Mouse (Mus musculus) myocyte (in vitro differentiated cells): ENCODE measurements around the gene Serpinf1. TPM values are rescaled to one million over a fixed set of nuclear protein-coding genes. Genes with fewer than 3 reads are reported as not detected.

ENCODE experiments used
- H3K27me3 ChIP-seq: one replicate; pipeline ENCODE4 v1.6.1; 2011; ENCODE audit not compliant: control insufficient read depth, insufficient read depth, insufficient read length
- H3K36me3 ChIP-seq: one replicate; pipeline ENCODE4 v1.6.1; 2011; ENCODE audit not compliant: control insufficient read depth, insufficient read depth
- H3K4me2 ChIP-seq: one replicate; pipeline ENCODE4 v1.6.1; 2011; ENCODE audit warnings: low read depth, control low read depth
- H3K4me3 ChIP-seq: one replicate; pipeline ENCODE4 v1.5.1; 2011; ENCODE audit warnings: mild to moderate bottlenecking, control low read depth, moderate library complexity
- H3K79me2 ChIP-seq: one replicate; pipeline ENCODE4 v1.6.1; 2011; ENCODE audit not compliant: control insufficient read depth, insufficient read depth
- H3ac ChIP-seq: one replicate; pipeline ENCODE4 v1.6.1; 2011; ENCODE audit not compliant: control insufficient read depth, insufficient read length
- CEBPB ChIP-seq: IDR thresholded peaks from 2 replicates; pipeline ENCODE4 v1.6.1; 2011; ENCODE audit warnings: mild to moderate bottlenecking, moderate library complexity; ENCODE audit not compliant: poor library complexity, insufficient read depth, severe bottlenecking
- E2F4 ChIP-seq: IDR thresholded peaks from one replicate; pipeline ENCODE4 v1.6.1; 2011; ENCODE audit warnings: mild to moderate bottlenecking, control low read depth, moderate library complexity; ENCODE audit not compliant: insufficient read depth
- MAX ChIP-seq: IDR thresholded peaks from one replicate; pipeline ENCODE4 v1.6.1; 2011; ENCODE audit warnings: low read depth, mild to moderate bottlenecking, control low read depth
- MYOD1 ChIP-seq, 3 experiments: IDR thresholded peaks; one replicate each; pipeline ENCODE4 v1.6.1; 2011; ENCODE audit warnings: control low read depth in 2 of 3, low read depth in 2 of 3, mild to moderate bottlenecking in 2 of 3, moderate library complexity in 1 of 3; ENCODE audit not compliant: insufficient read length in 2 of 3, control insufficient read depth in 1 of 3
- MYOG ChIP-seq, 3 experiments: IDR thresholded peaks; one replicate each; pipeline ENCODE4 v1.6.1; 2011; ENCODE audit warnings: control low read depth in 2 of 3, low read depth in 2 of 3, mild to moderate bottlenecking in 2 of 3; ENCODE audit not compliant: insufficient read length in 2 of 3, control insufficient read depth in 1 of 3, insufficient read depth in 1 of 3
- POLR2A ChIP-seq: IDR thresholded peaks from one replicate; pipeline ENCODE4 v1.6.1; 2011; ENCODE audit warnings: low read depth, mild to moderate bottlenecking, control low read depth, moderate library complexity; ENCODE audit not compliant: insufficient read length
- POLR2AphosphoS2 ChIP-seq: IDR thresholded peaks from one replicate; pipeline ENCODE4 v1.6.1; 2011; ENCODE audit warnings: low read depth, control low read depth; ENCODE audit not compliant: insufficient read length
- REST ChIP-seq: IDR thresholded peaks from one replicate; pipeline ENCODE4 v1.6.1; 2011; ENCODE audit warnings: mild to moderate bottlenecking, control low read depth, moderate library complexity; ENCODE audit not compliant: insufficient read depth, insufficient read length
- SRF ChIP-seq: IDR thresholded peaks from one replicate; pipeline ENCODE4 v1.6.1; 2011; ENCODE audit warnings: low read depth; ENCODE audit not compliant: control insufficient read depth, insufficient read length
- TCF12 ChIP-seq: IDR thresholded peaks from one replicate; pipeline ENCODE4 v1.6.1; 2011; ENCODE audit warnings: mild to moderate bottlenecking, control low read depth; ENCODE audit not compliant: poor library complexity, insufficient read depth, severe bottlenecking
- TCF3 ChIP-seq: IDR thresholded peaks from one replicate; pipeline ENCODE4 v1.6.1; 2011; ENCODE audit warnings: low read depth, control low read depth; ENCODE audit not compliant: insufficient read length
- USF1 ChIP-seq: IDR thresholded peaks from one replicate; pipeline ENCODE4 v1.6.1; 2011; ENCODE audit warnings: low read depth, mild to moderate bottlenecking, control low read depth, moderate library complexity
- polyA plus RNA-seq: library from polyadenylated mRNA; unstranded; fragments of >200 nt; fragmentation: generic; extraction: Trizol; gene quantifications from one replicate; pipeline ENCODE4 v1.2.1, GENCODE M21; 2012; ENCODE audit warnings: missing spikeins

Serpinf1 gene
- polyA plus RNA-seq, 1 experiment = 911 TPM

DNA sequence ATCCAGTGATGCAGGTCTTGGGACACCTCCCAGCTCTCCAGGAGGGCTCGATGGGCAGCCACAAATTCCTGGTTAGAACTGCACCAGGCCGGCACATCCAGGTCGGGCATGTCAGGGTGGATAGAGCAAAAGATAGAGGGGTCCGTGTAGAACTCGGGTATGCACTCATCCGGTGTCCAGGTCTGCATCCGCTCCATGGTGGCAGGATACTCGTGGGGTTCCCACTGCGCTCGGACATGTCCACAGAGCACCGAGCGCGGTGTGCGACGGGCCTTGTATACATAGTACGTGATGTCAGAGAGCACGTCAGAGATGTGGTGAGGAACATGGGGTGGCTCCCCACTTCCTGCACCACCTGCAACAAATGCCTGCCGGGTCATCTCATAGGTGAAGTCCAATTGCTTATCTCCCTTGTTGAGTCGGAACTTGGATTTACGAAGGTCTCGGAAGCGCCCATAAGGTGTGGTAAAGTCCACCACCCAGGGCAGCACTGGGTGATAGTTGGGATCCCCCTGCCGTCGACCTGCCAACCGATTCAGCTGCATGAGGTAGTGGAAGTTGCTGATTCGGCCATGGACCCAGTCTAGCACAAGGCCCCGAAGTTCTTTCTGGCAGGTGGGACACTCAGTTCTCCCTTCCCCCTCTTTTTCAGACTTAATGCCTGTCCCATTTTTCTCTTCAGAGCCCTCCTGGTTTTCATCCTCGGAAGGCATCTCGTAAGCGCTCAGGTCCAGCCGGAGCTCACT lies 30.5 kb upstream of the Serpinf1 start:
- H3K27me3 ChIP-seq = no peaks in the 10 kb centered on the region
- peak overlapping the region; percentile 87 for H3K4me2 ChIP-seq
- TF ChIP-seq E2F4 (no peak), POLR2AphosphoS2 (no peak), POLR2A (no peak), TCF3 (no peak), MYOD1 (IDR thresholded peaks at IDR 0.05; ENCODE audit: control insufficient read depth in 1 of 3, insufficient read length in 2 of 3, low read depth in 2 of 3) (no peak), SRF (no peak), USF1 (no peak), MYOG (IDR thresholded peaks at IDR 0.05; ENCODE audit: control insufficient read depth in 1 of 3, insufficient read depth in 1 of 3, insufficient read length in 2 of 3, low read depth in 2 of 3) (no peak), TCF12 (no peak), MAX (no peak), CEBPB (no peak), REST (no peak)
- H3ac ChIP-seq = no peak overlapping the region
- H3K79me2 ChIP-seq = peaks cover 15% of the 10 kb centered on the region
- H3K4me3 ChIP-seq = peak overlapping the region; percentile 41
- H3K36me3 ChIP-seq = peaks cover 5% of the 10 kb centered on the region

DNA sequence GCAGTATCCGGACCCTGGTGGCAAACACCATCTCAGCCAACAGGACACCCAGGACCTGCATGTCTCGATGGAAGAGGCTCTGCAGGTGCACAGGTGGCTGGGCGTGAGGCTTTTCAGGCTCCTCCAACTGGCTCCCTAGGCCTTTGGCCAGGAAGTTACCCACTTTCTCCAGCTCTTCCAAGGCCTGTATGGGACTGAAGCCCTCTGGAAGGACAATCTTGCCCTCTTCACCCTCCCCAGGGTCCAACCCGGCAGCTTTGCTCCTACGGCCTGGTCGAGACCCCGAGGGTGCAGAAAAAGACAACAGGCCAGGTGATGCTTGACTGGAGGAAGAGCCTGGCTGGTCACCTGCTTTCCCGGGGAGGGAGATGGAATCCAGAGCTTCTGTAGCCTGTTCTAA lies 29.6 kb upstream of the Serpinf1 start:
- no peak overlapping the region for H3K4me3 ChIP-seq
- no peak for TF ChIP-seq USF1
- H3K79me2 ChIP-seq = peaks cover 15% of the 10 kb centered on the region
- peaks cover 5% of the 10 kb centered on the region for H3K36me3 ChIP-seq
- no peak overlapping the region for H3ac ChIP-seq
- H3K4me2 ChIP-seq = no peak overlapping the region
- H3K27me3 ChIP-seq = no peaks in the 10 kb centered on the region

DNA sequence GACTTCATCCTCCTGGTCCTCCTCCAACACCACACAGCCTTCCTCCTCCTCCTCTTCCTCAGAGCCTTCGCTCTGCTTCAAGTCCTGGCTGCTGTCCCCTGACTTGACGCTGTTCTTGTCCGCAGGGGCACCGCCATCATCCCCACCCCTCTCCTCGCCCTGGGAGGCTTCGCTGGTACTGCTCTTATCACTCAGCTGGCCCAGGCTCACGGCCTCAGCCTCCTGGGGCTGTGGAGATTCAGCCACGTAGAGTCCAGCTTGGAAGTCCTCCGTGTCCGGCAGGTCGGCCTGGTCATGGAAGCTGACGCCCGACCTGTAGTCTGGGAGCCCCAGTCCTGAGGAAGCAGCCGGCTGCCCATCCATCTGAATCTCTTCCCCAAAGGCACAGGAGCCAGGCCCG lies 28.4 kb upstream of the Serpinf1 start:
- no peak overlapping the region for H3K4me3 ChIP-seq
- peaks cover 5% of the 10 kb centered on the region for H3K36me3 ChIP-seq
- H3K4me2 ChIP-seq = no peak overlapping the region
- no peaks in the 10 kb centered on the region for H3K27me3 ChIP-seq
- no peak overlapping the region for H3ac ChIP-seq
- TF ChIP-seq MYOG (IDR thresholded peaks at IDR 0.05; ENCODE audit: control insufficient read depth in 1 of 3, insufficient read depth in 1 of 3, insufficient read length in 2 of 3, low read depth in 2 of 3) (no peak), E2F4 (no peak), MYOD1 (IDR thresholded peaks at IDR 0.05; ENCODE audit: control insufficient read depth in 1 of 3, insufficient read length in 2 of 3, low read depth in 2 of 3) (no peak), TCF3 (no peak), REST (no peak), TCF12 (no peak), POLR2AphosphoS2 (no peak), MAX (no peak), USF1 (no peak), SRF (no peak), CEBPB (no peak), POLR2A (no peak)
- peaks cover 15% of the 10 kb centered on the region for H3K79me2 ChIP-seq

DNA sequence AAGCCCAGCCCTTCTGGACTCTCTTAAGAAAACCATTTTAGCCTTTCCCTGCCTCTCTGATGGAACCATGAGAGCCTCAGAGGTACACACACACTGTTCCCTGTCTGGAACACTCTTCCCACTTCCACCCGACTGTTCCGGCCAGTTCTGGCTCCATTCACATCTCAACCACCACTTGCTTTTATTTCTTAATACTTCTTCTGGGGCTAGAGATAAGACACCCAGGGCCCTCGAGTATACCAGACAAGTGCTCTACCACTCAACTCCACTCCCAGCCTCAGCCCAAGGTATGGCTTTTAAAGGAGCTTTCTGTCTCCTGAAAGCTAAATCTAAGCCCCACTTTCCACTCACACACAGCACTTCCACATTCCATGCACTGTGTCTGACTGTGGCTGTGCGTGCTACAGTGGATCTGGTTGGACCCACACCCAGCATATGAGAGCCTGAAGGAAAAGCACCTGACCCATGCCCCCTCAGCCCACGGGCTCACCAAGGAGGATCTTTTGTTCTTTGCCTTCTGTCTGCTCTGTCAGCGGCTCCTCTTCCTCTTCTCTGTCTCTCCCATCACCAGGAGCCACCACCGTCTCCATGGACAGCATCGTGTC lies 27.9 kb upstream of the Serpinf1 start:
- peaks cover 15% of the 10 kb centered on the region for H3K79me2 ChIP-seq
- no peak for TF ChIP-seq REST
- TF ChIP-seq CEBPB = no peak
- TF ChIP-seq MYOD1 (IDR thresholded peaks at IDR 0.05; ENCODE audit: control insufficient read depth in 1 of 3, insufficient read length in 2 of 3, low read depth in 2 of 3) = no peak
- no peak for TF ChIP-seq MAX
- peaks cover 5% of the 10 kb centered on the region for H3K36me3 ChIP-seq
- H3ac ChIP-seq = no peak overlapping the region
- H3K4me2 ChIP-seq = peak overlapping the region; percentile 6
- no peak overlapping the region for H3K4me3 ChIP-seq
- H3K27me3 ChIP-seq = no peaks in the 10 kb centered on the region

DNA sequence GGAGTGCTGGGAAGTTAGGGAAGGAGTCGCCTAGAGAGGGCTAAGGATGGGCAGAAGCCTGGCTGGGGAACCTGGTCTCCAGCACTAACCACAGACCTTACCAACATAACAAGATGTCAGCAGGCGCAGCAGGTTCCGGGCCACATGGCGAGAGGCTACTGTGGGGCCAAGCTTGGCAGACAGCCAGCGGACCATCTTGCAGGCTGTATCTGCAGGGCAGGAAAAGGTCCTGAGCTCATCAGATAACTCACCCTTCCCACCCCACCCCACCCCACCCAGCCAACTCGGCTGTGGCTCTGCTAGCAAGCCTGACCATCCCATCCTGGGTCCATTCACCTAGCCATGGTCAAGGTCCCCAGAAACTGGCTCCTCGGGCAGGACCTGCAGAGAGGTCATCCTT lies 27.2 kb upstream of the Serpinf1 start:
- no peaks in the 10 kb centered on the region for H3K27me3 ChIP-seq
- peaks cover 15% of the 10 kb centered on the region for H3K79me2 ChIP-seq
- peaks cover 5% of the 10 kb centered on the region for H3K36me3 ChIP-seq
- H3ac ChIP-seq = no peak overlapping the region
- no peak overlapping the region for H3K4me3 ChIP-seq
- no peak for TF ChIP-seq MAX
- H3K4me2 ChIP-seq = no peak overlapping the region

DNA sequence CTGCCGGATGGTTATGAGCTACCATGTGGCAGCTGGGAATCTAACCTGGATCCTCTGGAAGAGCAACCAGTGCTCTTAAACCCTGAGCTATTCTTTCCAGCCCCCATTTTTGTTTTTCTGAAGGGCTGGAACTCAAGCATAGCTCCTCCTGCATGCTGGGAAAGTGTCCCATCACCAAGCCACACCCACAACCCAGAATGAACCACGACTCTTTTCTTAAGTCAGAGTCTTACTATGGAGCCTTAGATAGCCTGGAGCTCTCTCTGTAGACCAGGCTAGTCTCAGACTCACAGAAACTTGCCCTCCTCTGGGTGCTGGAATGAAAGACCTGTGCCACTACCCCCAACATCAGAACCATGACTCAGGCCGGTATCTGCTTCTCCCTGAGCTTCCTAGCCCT lies 26.1 kb upstream of the Serpinf1 start:
- Histone ChIP-seq H3K27me3 (no peaks in the 10 kb centered on the region), H3K36me3 (peaks cover 5% of the 10 kb centered on the region), H3ac (no peak overlapping the region), H3K4me3 (no peak overlapping the region), H3K79me2 (peaks cover 9% of the 10 kb centered on the region), H3K4me2 (no peak overlapping the region)
- no peak for TF ChIP-seq TCF3
- no peak for TF ChIP-seq SRF
- no peak for TF ChIP-seq CEBPB
- TF ChIP-seq USF1 = no peak
- TF ChIP-seq REST = no peak
- TF ChIP-seq TCF12 = no peak
- TF ChIP-seq MYOD1 (IDR thresholded peaks at IDR 0.05; ENCODE audit: control insufficient read depth in 1 of 3, insufficient read length in 2 of 3, low read depth in 2 of 3) = no peak
- TF ChIP-seq MAX = no peak
- no peak for TF ChIP-seq MYOG (IDR thresholded peaks at IDR 0.05; ENCODE audit: control insufficient read depth in 1 of 3, insufficient read depth in 1 of 3, insufficient read length in 2 of 3, low read depth in 2 of 3)
- TF ChIP-seq E2F4 = no peak
- TF ChIP-seq POLR2AphosphoS2 = no peak
- no peak for TF ChIP-seq POLR2A
